Mouse (Mus musculus) erythroid progenitor cell, adult 5-6 weeks (primary cell): ENCODE data around the gene Gltp. TPM values are rescaled to one million over a fixed set of nuclear protein-coding genes. Genes with fewer than 3 reads are reported as not detected.

Experiments
- ATAC-seq: replicated peaks from 2 replicates; pipeline ENCODE4 v1.8.0; 2016; ENCODE audit warnings: moderate number of reproducible peaks, mild to moderate bottlenecking, moderate TSS enrichment, inconsistent platforms; ENCODE audit not compliant: poor library complexity, low FRiP score, severe bottlenecking
- total RNA-seq, 2 experiments: library from RNA; stranded (forward) in 1 of 2; stranded (reverse) in 1 of 2; fragments of 150-400 nt in 1 of 2; fragments of 186-747, 209-891 nt in 1 of 2; gene quantifications; 2 replicates each; pipeline versions ENCODE4 v1.2.3 to v1.2.4; 2015 to 2017; ENCODE audit warnings: low replicate concordance in 2 of 2

Gltp gene
- 103 and 104 TPM in 2 replicates for total RNA-seq (2015; ENCODE audit: low replicate concordance)
- total RNA-seq (2017; ENCODE audit: low replicate concordance) = 42.0 and 54.4 TPM in 2 replicates

- ATAC-seq = peak; percentile 97
These were observed at the start of gene Gltp for GRCm38 (mm10) chr5:114690633-114691567. Gene Gltp (minus strand): TSS chr5:114690984.

GRCm38 (mm10) chr5:114738707-114739241, 48.0 kb upstream of the Gltp start:
- ATAC-seq = no peak

GRCm38 (mm10) chr5:114737090-114737887, 46.5 kb upstream of the Gltp start:
- ATAC-seq = no peak

GRCm38 (mm10) chr5:114733606-114734005, 42.8 kb upstream of the Gltp start:
- no peak for ATAC-seq

GRCm38 (mm10) chr5:114731969-114732368, 41.2 kb upstream of the Gltp start:
- no peak for ATAC-seq

- ATAC-seq = no peak
These were observed 40.7 kb upstream of the Gltp start for GRCm38 (mm10) chr5:114731498-114731897.

GRCm38 (mm10) chr5:114730129-114730528, 39.3 kb upstream of the Gltp start:
- no peak for ATAC-seq

GRCm38 (mm10) chr5:114728160-114728559, 37.4 kb upstream of the Gltp start:
- ATAC-seq = no peak

GRCm38 (mm10) chr5:114722846-114723245, 32.1 kb upstream of the Gltp start:
- ATAC-seq = no peak

GRCm38 (mm10) chr5:114721969-114722368, 31.2 kb upstream of the Gltp start:
- ATAC-seq = no peak

GRCm38 (mm10) chr5:114720784-114721183, 30.0 kb upstream of the Gltp start:
- no peak for ATAC-seq

- ATAC-seq = no peak
These were observed 29.1 kb upstream of the Gltp start for GRCm38 (mm10) chr5:114719928-114720270.

GRCm38 (mm10) chr5:114719003-114719927, 28.5 kb upstream of the Gltp start:
- no peak for ATAC-seq

GRCm38 (mm10) chr5:114718483-114718882, 27.7 kb upstream of the Gltp start:
- no peak for ATAC-seq

GRCm38 (mm10) chr5:114717937-114718336, 27.2 kb upstream of the Gltp start:
- ATAC-seq = no peak

- no peak for ATAC-seq
These were observed 26.5 kb upstream of the Gltp start for GRCm38 (mm10) chr5:114717292-114717691.

- no peak for ATAC-seq
These were observed 23.8 kb upstream of the Gltp start for GRCm38 (mm10) chr5:114714551-114714950.

- no peak for ATAC-seq
These were observed 18.6 kb upstream of the Gltp start for GRCm38 (mm10) chr5:114709357-114709756.

GRCm38 (mm10) chr5:114708491-114708890, 17.7 kb upstream of the Gltp start:
- ATAC-seq = no peak
